Mouse (Mus musculus): ENCODE data around the gene Hivep3. TPM values are rescaled to one million over a fixed set of nuclear protein-coding genes. Genes with fewer than 3 reads are reported as not detected.

The Hivep3 gene
- total RNA-seq (2021): 10 to 100 TPM; 58.0 to 67.2 TPM

DNA sequence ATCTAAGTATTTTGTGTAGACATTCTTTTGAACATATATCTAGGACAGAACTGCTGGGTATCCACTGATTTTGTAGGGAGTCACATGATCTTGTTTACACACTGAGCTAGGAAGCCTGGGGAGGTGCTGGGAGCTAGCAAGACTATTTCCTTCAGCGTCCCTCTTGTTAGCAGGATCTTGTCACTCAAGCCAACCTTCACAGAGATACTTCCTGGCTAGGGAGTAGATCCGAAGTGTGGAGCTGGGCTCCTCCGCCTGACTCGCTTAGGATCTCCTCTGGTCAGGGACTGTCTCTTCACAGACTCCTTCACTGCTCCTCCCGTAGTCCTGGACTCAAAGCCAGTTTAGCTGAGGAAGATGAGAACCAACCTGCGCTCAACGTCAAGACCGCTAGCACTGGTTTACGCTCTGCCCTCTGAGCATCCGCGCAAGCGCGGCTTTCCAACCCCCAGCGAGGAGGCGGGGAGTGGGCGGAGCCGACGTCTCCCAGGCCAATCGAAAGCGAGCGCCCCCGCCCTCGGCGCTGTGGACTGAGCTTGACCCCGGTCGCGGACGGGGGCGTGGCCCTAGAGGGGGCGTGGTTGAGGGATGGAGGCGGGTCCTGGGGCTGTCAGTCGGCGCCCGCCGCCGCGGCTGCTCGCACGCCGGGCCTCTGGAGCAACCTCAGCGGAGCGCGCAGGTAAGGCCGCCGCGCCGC is at the start of gene Hivep3:
TSS of gene Hivep3 (plus strand) at position 601 of the 697 bp plus-strand sequence.
- peak; percentile 99 for DNase-seq (ENCODE audit: low spot score in 2 of 2)
- intact Hi-C loops (cut with DNase I): no loop called here

DNA sequence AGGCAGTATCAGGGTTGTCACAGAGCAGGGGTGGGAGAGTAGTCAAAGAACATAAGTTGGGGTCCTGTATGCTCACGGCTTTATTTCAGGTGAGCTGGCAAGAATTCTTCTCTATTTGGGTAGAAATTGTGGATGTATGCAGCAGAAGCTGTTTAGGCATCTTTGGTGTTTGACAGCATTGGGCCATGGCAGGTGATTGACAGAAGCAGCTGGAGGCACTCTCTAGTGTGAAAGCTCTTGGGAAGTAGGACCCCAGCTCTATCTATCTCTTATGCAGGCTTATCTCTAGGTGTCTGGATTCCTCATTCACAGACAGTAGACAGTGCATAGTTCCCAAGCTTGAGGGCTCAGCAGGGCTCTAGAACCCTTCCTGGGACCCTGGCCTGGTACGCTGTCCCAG is 47.8 kb upstream of the Hivep3 start:
- DNase-seq (ENCODE audit: low spot score in 2 of 2): no peak
- intact Hi-C loops (cut with DNase I): no loop called here

DNA sequence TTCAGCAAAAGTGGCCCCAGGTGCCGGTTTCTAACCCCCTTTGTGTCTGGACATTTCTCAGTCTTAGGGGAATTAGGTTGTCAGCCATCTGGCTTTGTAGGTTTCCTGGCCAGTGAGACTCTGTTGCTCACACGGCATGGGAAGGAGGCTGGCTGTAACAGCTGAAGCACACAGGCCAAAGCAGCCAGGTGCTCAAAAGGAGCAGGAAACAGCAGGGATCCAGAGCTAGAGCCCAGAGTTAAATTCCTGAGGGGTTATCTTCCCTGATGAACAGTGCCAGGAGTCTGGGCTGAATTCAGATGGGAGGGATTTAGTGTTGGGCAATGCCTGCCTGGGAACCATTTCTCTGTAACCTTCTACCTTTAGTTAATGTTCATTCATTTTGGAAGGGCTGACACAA is 35.2 kb upstream of the Hivep3 start:
- intact Hi-C loops (cut with DNase I): no loop called here
- no peak for DNase-seq (ENCODE audit: low spot score in 2 of 2)

DNA sequence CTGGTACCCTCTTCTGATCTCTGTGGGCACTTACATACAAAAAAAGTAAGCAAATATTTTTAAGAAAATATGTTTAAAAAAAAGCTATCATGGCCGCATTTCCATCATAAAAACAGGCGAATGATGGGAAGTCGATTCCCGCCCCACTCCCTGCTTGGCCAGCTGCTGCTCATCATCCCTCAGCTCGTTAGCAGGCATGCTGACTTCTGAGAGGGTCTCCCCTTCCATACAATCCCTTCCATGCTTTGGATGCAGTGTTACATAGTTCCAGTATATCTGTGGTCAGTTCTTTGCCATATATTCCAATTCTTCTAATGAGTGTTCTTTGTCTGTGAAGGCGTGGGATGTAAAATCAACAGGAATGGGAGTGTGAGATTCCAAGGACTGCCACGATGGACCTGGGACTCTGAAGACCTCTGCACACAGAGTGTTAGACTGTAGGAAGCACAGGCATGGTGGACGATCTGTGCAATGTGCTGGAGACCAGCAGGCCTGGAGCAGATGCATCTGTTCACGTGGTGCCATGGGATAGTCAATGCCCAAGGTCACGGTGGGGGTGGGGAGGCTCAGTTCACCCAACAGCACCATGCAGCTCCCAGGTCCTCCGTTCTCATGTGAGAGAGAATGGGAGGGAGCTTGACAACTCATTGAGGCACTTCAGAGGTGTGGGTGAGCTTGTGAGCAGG is 32.2 kb upstream of the Hivep3 start:
- intact Hi-C loops (cut with DNase I): no loop called here
- DNase-seq (ENCODE audit: low spot score in 2 of 2): no peak

DNA sequence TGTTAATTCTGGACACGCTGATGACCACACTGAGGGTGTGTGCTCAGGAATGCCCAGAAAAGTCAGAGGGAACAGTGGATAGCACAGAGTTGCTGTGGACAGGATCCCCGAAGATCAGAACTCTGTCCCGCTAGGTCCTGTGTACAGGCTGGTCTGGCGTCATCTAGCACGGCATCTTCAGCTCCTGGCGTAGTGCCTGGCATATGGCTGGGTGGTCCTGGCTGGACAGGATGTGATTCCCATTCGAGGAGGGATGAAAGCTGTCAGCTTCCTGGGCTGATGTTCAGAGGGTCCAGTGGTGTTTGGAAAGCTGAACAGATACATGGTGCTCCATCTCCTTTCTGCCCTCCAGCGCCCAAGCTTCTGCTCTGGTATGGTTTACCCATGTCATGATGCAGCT is 29.6 kb upstream of the Hivep3 start:
- DNase-seq (ENCODE audit: low spot score in 2 of 2): no peak
- intact Hi-C loops (cut with DNase I): no loop called here

DNA sequence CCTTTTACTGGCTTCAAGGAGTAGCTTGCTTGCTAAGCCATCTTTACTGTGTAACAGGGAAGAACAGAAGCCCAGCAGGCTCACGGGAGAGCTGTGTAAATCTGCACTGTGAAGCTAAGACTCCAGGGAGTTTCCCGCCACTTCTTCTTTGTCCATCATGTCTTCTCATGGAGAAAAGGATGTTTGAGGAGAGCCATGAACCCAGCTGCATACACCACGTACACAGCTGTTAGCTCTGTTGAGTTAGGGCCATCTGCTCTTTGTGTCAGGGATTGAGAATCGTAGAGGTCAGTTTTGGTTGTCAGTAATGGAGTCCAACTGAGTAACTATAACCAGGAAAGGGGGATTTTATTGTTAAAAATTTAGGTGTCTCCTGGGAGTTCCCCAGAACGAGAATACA is 26.3 kb upstream of the Hivep3 start:
- intact Hi-C loops (cut with DNase I): no loop called here
- DNase-seq (ENCODE audit: low spot score in 2 of 2): no peak

DNA sequence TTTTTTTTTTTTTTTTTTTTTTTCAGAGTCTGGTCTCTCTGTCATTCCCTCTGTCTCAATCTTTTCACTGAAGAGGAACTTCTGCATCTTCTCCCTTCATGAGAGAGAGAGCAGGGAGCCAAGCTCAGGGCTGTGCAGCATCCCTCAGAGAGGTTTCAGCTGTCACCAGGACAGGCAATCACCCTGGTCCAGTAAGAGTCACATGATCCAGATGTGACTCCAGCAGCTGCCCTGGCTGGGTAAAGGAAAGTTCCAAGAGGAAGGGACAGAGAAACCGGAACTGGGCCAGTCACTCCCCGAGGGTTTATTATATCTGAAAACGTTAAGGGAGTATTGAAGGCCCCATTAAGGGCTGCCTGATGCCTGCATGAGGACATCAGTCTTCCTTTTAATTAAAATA is 25.8 kb upstream of the Hivep3 start:
- DNase-seq (ENCODE audit: low spot score in 2 of 2): no peak
- intact Hi-C loops (cut with DNase I): no loop called here

DNA sequence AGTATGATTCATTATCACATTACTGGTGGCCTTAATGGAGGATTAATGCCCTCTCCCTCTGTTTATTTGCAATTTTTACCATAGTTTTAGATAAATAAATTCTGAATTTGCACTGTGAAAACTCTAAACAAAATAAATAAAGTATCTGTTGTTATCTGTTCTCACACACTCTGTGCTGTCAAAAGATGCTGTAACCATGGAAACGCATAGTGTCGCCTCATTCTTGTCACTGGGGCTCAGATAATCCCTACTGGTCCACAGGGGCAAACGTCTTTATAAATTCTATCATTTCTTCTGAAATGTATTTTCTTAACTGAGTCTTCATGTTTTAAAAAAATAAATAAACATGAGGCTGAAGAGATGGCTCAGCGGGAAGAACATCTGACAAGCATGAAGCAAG is 23.4 kb upstream of the Hivep3 start:
- no peak for DNase-seq (ENCODE audit: low spot score in 2 of 2)
- intact Hi-C loops (cut with DNase I): no loop called here

DNA sequence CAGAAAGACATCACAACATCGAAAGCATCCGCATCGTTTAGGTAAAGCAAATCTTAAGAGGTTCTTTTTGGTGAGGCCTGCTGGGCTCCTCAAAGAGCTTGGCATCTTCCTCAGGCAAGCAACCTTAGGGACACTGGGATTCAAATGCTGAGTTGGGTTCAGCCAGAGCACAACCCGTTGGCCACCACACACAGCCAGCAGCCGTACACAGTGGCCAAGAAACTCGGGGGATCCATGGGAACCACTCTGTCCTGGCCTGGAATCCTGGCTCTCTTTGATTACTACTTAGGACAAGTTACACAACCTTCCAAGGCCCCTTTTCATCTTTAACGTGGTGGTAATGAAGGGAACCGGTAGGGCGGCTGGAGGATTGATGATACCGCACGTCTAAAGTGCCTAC is 16.1 kb upstream of the Hivep3 start:
- DNase-seq (ENCODE audit: low spot score in 2 of 2): peak; percentile 38 to 71
- intact Hi-C loops (cut with DNase I): no loop called here

DNA sequence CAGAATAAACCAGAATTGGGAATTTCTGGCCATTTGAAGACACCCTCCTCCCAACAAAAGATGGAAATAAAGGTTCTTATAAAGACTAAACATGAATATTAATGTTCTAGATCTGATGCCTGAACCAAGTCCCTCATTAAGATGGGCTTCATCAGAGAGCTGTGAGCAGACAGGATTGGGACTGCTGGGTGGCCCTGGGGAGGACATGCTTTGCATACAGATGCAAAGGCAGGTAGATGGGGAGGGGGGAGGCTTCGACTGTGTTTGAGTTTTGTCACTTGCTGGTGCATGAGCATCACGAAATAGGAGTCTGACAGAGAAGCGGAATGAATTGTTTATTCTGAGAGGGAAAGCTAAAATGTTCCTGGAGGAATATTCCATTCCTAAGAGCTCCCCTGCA is 12.1 kb upstream of the Hivep3 start:
- DNase-seq (ENCODE audit: low spot score in 2 of 2): no peak
- intact Hi-C loops (cut with DNase I): no loop called here

DNA sequence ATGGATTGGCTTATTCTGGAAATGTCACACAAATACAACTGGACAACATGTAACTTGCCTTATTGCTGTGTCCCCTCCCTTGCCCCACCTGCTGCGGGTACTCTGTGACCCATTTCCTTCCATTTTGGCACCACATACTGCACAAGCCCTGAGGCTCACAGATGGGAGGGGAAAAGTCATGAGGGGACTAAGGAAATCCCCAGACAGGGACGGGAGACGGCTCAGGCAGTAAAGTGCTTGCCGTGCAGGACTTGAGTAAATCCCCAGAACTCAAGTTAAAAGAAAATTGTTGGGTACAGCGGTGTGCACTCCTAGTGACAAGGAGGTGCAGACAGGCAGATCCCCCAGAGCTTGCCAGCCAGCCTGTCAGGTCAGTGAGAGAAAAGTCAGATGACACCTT is 7.5 kb upstream of the Hivep3 start:
- intact Hi-C loops (cut with DNase I): no loop called here
- DNase-seq (ENCODE audit: low spot score in 2 of 2): no peak

DNA sequence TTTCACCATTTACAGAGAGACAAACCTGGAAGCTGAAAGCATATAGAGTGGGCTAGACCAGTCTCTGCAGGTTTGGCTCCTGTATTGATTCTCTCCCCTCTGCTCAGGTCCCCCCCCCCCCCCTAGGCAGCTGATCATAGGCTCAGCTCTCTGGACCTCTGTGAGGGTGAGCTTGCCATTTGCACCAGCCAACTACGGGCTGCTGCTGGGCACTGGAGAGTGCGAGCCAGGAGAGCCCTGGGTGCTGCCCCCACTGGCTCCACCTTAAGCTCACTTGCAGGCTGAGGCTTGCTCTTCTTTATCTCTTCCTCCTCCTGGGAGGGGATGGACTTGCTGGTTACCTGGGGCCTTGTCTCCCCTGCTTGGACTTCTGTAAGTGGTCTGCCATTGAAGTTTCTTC is 5.7 kb upstream of the Hivep3 start:
- intact Hi-C loops (cut with DNase I): no loop called here
- DNase-seq (ENCODE audit: low spot score in 2 of 2): no peak

DNA sequence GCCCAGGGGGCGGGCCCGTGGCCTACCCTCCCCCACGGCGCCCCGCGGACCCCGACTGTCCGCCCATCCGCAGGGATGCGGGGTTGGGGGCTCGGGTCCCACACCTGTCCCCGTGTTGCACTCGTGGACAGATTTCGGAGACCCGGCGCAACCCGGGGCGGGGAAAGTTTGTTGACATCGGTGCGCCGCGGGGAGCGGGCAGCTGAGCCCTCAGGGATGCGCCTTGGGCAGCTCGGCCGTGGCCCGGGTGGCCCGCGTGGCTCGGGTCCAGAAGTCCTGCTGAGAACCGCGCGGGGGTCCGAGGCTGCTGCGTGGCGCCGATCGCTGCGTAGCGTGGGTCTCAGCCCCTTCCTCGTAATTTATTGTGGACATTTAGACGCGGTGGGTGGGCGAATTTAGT is 358 bp downstream of the Hivep3 start:
- intact Hi-C loops (cut with DNase I): no loop called here
- peak in 1 of 2 experiments; percentile 14 for DNase-seq (ENCODE audit: low spot score in 2 of 2)

DNA sequence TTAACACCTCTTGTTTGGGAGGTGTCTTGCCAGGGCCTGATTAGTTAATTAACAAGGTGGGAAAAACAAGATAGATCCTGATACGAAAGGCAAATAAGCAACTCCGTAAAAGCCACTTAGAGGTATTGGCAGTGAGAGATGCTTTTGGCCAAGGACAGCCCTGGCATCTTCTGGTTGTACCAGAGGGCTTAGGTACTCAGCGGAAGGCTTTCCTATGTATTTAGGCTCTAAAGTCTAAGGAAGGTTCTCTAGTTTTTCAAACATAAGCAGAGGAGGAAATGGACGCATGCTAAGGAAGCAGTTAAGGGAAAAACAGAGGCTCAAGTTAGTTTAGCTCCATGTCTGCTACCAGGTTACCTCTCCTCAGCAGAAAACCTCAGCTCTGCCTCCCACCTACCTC is 768 bp downstream of the Hivep3 start:
- DNase-seq (ENCODE audit: low spot score in 2 of 2): no peak
- intact Hi-C loops (cut with DNase I): no loop called here

DNA sequence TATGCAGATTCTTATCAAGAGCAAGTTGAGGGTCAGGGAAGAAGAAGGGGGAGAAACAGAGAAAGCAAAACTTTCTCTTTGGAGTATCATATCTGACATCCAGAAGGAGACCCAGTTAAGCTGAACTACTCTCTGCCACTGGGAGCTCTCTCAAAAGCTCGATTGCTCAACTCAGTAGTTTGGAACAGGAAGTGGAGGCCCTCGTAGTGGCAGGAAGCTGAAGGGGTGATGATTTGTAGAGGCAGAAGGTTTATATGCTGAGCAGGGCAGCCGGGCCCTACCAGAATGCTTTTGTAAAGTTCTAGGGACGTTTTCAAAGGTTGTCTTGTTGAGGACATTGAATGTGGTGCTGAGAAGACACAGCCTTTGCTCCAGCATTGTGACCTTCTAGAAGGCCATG is 5.1 kb downstream of the Hivep3 start:
- intact Hi-C loops (cut with DNase I): loop anchor here (5.0 kb wide), 1 partner anchor 69 kb away; no protein-coding TSS in a partner anchor

DNA sequence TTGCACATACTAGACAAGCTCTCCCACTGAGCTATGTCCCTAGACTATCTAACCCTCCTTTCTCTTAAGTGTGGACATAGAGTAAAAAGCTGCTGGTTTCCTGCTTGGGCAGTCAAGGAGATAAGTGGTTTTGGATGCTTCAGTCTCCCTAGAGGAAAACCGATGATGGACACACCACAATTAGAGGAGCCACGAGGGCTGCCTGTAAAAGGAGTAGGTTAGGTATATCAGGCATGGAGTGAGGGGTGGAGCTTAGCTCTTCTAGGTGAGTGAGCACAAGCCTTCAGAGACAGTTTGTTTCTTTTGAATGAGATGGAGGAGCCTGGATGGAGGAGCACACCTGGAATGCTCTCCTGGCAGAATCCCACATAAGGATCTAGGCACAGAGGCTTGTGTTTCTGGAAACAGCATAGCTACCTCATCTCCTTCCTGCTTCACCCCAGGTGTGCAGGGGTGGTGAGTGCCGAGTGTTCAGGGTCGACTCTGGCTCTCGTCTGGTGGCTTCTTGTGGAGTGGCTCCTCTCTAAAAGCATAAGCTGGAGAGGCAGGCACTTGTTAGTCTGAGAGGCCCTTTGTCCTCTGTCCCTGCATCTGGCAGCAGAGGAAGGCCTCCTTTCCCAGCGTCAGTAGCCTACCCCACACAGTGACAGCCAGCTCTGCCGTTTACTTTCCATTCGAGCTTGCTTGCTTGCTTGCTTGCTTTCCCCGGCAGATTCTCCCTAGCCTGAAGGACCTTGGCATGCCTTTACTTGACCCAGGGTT is 5.9 kb downstream of the Hivep3 start:
- intact Hi-C loops (cut with DNase I): loop anchor here (5.0 kb wide), 1 partner anchor 68 kb away; no protein-coding TSS in a partner anchor
- no peak for DNase-seq (ENCODE audit: low spot score in 2 of 2)

More for the DNA sequence above, 5.1 kb downstream of the Hivep3 start:
- DNase-seq (ENCODE audit: low spot score in 2 of 2): no peak

DNA sequence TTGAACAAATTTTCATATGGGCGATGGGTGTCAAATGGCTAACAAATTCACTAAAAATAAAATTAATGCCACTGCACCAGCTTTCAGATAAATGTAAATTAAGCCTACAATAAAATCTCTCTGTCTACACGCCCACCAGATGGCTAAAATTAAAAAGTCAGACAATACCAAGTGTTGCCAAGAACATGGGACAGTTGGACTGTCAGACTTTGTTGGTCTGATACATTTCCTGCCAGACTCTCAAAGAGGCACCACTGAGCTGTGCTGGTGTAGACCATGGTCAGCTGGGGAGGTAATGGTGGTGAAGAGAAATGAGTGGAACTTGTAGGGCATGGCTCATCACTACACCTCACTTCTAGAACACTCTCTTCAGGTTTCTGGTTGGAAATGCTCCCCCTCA is 14.8 kb downstream of the Hivep3 start:
- DNase-seq (ENCODE audit: low spot score in 2 of 2): peak in 1 of 2 experiments; percentile 22
- intact Hi-C loops (cut with DNase I): no loop called here

DNA sequence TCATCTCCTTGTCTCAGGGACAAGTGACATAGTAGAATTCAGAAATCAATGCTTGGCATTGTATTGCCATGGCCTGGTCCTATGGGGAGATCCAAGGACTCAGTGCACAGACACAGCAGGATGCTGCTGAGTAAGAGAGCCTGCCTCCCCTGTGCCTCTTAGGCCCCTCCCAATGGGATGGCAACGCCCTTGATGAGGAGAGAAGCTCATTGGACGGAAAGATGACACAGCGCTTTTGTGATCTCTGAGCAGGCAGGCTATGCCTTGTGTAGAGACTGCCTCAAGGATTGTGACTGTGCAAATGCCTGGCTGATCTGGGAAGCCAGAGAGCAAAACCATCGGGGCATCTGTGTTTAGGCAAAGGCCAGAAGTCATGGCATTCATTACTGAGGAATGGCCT is 16.6 kb downstream of the Hivep3 start:
- DNase-seq (ENCODE audit: low spot score in 2 of 2): no peak
- intact Hi-C loops (cut with DNase I): loop anchor here (10.0 kb wide), 1 partner anchor 285 kb away; no protein-coding TSS in a partner anchor

DNA sequence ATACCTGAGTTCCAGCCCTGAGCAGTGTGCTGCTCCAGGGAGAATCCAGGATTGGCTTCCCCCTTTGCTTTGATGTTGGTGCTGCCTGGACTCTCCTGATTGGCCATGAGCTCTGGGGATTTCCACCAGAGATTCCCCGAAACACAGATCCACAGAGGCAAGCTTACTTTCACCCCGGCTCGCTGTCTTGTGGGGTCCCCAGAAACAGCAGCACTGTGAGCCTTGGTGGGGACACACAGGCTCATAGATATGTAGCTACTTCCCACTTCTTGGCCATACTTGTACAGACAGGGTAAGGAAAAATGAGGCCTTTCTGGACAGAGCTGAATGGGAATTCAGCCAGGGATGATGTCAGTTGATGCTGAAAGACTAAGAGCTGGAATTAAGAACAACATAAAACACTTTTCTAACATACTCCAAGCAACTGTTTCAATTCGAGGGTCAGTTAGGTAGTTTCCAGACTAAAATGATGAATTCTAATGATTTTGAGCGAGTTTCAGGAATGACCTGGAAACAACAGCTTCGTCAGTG is 17.2 kb downstream of the Hivep3 start:
- DNase-seq (ENCODE audit: low spot score in 2 of 2): no peak

DNA sequence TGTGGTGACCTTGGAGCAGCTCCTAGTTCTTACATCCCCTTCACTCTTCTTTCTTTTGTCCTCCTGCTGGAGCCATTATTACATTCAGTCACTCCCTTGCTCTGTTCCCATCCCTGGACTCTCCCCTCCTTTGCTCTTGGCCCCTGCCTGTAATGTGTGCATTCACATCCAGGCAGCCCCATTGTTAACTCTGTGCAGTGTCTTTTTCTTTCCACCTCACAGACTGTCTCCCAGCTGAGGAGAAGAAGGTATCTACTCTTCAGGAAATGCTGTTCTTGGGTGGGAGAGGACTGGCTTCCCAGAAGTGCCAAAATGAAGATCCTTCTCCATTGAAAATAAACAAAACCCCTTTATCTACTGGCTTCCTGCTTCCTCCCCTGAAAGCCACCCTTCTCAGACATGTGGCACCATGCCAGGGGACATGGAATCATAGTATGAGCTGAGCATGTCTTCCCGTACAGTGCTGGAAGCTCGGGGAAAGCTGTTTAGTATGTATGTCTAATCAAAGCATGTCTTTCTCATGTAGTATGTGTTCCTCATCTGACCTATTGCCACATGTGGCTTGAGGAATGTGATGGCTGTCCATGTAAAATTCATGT is 17.9 kb downstream of the Hivep3 start:
- intact Hi-C loops (cut with DNase I): loop anchor here (10.0 kb wide), 1 partner anchor 283 kb away; no protein-coding TSS in a partner anchor
- DNase-seq (ENCODE audit: low spot score in 2 of 2): no peak

More for the DNA sequence above, 17.2 kb downstream of the Hivep3 start:
- intact Hi-C loops (cut with DNase I): loop anchor here (10.0 kb wide), 1 partner anchor 284 kb away; no protein-coding TSS in a partner anchor

Data from left cerebral cortex, postnatal 25 days (tissue).